Mouse (Mus musculus): ENCODE results near the gene Nmral1. TPM values are rescaled to one million over a fixed set of nuclear protein-coding genes. Genes with fewer than 3 reads are reported as not detected.
"Not testable (repeated sequence)": the region's sequence is repeated elsewhere in the genome, so short reads cannot be mapped to it uniquely, and the experiment has no call there.

Nmral1 gene
- 10 to 100 TPM; 12.8 to 15.0 TPM for total RNA-seq (2021)
- long read RNA-seq, transcript Nmral1-204 (5 exons, 2,440 nt), result major isoform, 11 of 19 reads
- long read RNA-seq, partial matches to known transcripts, result 7 of 19 reads
- long read RNA-seq, other reads (novel, unspliced or antisense), result 1 of 19 reads

- DNase-seq (ENCODE audit: low spot score in 2 of 2), result peak; percentile 62 to 71
Observed at GRCm38 (mm10) chr16:4718753-4719518, at the start of gene Nmral1. TSS of gene Nmral1 (minus strand) at chr16:4719356.

- DNase-seq (ENCODE audit: low spot score in 2 of 2), result no peak
Observed at GRCm38 (mm10) chr16:4768719-4769118, 49.6 kb upstream of the Nmral1 start.

- no peak for DNase-seq (ENCODE audit: low spot score in 2 of 2)
Observed at GRCm38 (mm10) chr16:4767012-4767790, 48.0 kb upstream of the Nmral1 start.

GRCm38 (mm10) chr16:4765852-4766251 is 46.7 kb upstream of the Nmral1 start:
- no peak for DNase-seq (ENCODE audit: low spot score in 2 of 2)

GRCm38 (mm10) chr16:4763276-4763675 is 44.1 kb upstream of the Nmral1 start:
- DNase-seq (ENCODE audit: low spot score in 2 of 2), result no peak

- no peak for DNase-seq (ENCODE audit: low spot score in 2 of 2)
Observed at GRCm38 (mm10) chr16:4762437-4762836, 43.3 kb upstream of the Nmral1 start.

- not testable (repeated sequence) for DNase-seq (ENCODE audit: low spot score in 2 of 2)
Observed at GRCm38 (mm10) chr16:4756660-4757335, 37.6 kb upstream of the Nmral1 start.

- DNase-seq (ENCODE audit: low spot score in 2 of 2), result no peak
Observed at GRCm38 (mm10) chr16:4754045-4754444, 34.9 kb upstream of the Nmral1 start.

GRCm38 (mm10) chr16:4752155-4752554 is 33.0 kb upstream of the Nmral1 start:
- no peak for DNase-seq (ENCODE audit: low spot score in 2 of 2)

- DNase-seq (ENCODE audit: low spot score in 2 of 2), result no peak
Observed at GRCm38 (mm10) chr16:4742186-4742585, 23.0 kb upstream of the Nmral1 start.

- DNase-seq (ENCODE audit: low spot score in 2 of 2), result no peak
Observed at GRCm38 (mm10) chr16:4739994-4740393, 20.8 kb upstream of the Nmral1 start.

- DNase-seq (ENCODE audit: low spot score in 2 of 2), result no peak
Observed at GRCm38 (mm10) chr16:4736262-4736661, 17.1 kb upstream of the Nmral1 start.

GRCm38 (mm10) chr16:4730776-4731358 is 11.7 kb upstream of the Nmral1 start:
- no peak for DNase-seq (ENCODE audit: low spot score in 2 of 2)

GRCm38 (mm10) chr16:4727963-4728362 is 8.8 kb upstream of the Nmral1 start:
- no peak for DNase-seq (ENCODE audit: low spot score in 2 of 2)

GRCm38 (mm10) chr16:4727526-4727925 is 8.4 kb upstream of the Nmral1 start:
- no peak for DNase-seq (ENCODE audit: low spot score in 2 of 2)

- no peak for DNase-seq (ENCODE audit: low spot score in 2 of 2)
Observed at GRCm38 (mm10) chr16:4726528-4727128, 7.5 kb upstream of the Nmral1 start.

GRCm38 (mm10) chr16:4725780-4726527 is 6.8 kb upstream of the Nmral1 start, which contains the start of gene Hmox2:
TSS of gene Hmox2 (plus strand) at chr16:4726361.
- DNase-seq (ENCODE audit: low spot score in 2 of 2), result peak; percentile 91 to 95

GRCm38 (mm10) chr16:4725266-4725665 is 6.1 kb upstream of the Nmral1 start:
- DNase-seq (ENCODE audit: low spot score in 2 of 2), result no peak

- DNase-seq (ENCODE audit: low spot score in 2 of 2), result no peak
Observed at GRCm38 (mm10) chr16:4722915-4723209, 3.7 kb upstream of the Nmral1 start.
